Mouse (Mus musculus): ENCODE measurements around the gene Vps16. TPM values are rescaled to one million over a fixed set of nuclear protein-coding genes. Genes with fewer than 3 reads are reported as not detected.

The Vps16 gene
- polyA plus RNA-seq, 1 experiment from 2014 or later = 67.1 TPM

DNA sequence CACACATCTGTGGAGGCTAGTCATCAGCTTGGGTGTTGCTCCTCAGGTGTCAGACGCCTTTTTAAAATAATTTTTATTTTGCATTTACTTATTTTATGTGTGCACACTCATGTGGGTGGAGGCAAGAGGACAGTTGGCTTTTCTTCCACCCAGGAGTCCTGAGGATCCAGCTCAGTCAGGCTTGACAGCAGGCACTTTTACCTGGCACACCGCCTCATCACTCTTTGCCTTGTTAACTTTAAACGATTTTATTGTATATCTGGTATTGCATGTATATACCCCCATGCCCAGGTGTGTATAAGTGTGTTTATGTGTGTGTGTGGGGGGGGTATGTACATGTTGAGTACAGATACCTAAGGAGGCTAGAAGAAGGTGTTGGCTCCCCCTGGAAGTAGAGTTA is 33.7 kb downstream of the Vps16 start:
- ChIA-PET CTCF (interaction anchor here (1.1 kb wide), 1 partner anchor 10 kb away, joined by 3 read pairs; no protein-coding TSS in a partner anchor), POLR2A (no interaction called here)
- H3K27me3 ChIP-seq = no peaks in the 10 kb centered on the region
- TF ChIP-seq CTCF (IDR thresholded peaks at IDR 0.05) = no peak
- in situ Hi-C loops (cut with MboI; ENCODE audit: low pct_unique_long_range_greater_than_20kb) = no loop called here
- ATAC-seq (no peak), DNase-seq (ENCODE audit: low read depth, low spot score) (no peak)

DNA sequence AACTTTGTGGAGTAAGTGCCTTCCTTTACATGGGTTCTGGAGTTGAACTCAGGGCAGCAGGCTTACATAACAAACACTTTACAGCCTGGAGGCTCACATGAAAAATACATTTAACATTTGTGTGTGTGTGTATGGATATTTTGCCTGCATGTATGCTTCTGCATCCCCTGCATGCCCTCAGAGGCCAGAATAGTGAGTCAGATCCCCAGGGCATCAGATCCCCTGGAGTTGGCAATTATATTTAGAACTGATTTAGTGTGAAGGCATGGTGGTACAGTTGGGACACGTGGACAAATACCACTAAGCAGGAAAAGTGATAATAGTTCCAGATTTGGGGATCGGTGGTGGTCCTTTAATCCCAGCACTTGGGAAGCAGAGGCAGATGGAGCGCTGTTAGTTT is 35.4 kb downstream of the Vps16 start:
- in situ Hi-C loops (cut with MboI; ENCODE audit: low pct_unique_long_range_greater_than_20kb) = no loop called here
- DNase-seq (ENCODE audit: low read depth, low spot score) (no peak), ATAC-seq (no peak)
- CTCF ChIA-PET = no interaction called here
- H3K27me3 ChIP-seq = no peaks in the 10 kb centered on the region
- POLR2A ChIA-PET = interaction anchor here (1.5 kb wide), 1 partner anchor 8 kb away, joined by 5 read pairs; no protein-coding TSS in a partner anchor
- TF ChIP-seq CTCF (IDR thresholded peaks at IDR 0.05) = no peak

- in situ Hi-C loops (cut with MboI; ENCODE audit: low pct_unique_long_range_greater_than_20kb) = no loop called here
- no peak for TF ChIP-seq CTCF (IDR thresholded peaks at IDR 0.05)
- ATAC-seq (no peak), DNase-seq (ENCODE audit: low read depth, low spot score) (no peak)
- H3K27me3 ChIP-seq = no peaks in the 10 kb centered on the region
- POLR2A ChIA-PET = no interaction called here
- CTCF ChIA-PET = interaction anchor here (1.3 kb wide), 1 partner anchor 8 kb away, joined by 3 read pairs; no protein-coding TSS in a partner anchor
Measured at GRCm38 (mm10) chr2:130461287-130462071, 37.3 kb downstream of the Vps16 start.

DNA sequence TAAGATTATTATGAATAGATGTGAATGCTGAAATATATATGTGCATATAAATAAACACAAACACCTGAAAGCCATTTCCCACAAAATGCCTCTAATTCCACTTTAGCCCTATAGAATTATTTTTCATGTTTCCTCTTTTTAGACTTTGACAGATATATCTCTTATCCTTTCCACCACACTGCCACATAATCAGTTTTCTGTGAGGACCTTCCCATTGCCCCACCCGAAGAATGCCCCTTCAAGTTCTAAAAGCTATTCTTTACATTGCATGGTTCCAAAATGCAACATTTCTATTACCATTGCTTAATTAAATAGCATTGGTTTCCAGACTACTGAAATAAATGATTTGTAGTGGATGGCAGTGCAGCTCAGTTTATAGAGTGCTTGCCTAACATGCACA is 42.3 kb downstream of the Vps16 start:
- ATAC-seq (no peak), DNase-seq (ENCODE audit: low read depth, low spot score) (no peak)
- no peak for TF ChIP-seq CTCF (IDR thresholded peaks at IDR 0.05)
- no peaks in the 10 kb centered on the region for H3K27me3 ChIP-seq
- CTCF ChIA-PET = no interaction called here
- in situ Hi-C loops (cut with MboI; ENCODE audit: low pct_unique_long_range_greater_than_20kb) = no loop called here
- POLR2A ChIA-PET = no interaction called here

DNA sequence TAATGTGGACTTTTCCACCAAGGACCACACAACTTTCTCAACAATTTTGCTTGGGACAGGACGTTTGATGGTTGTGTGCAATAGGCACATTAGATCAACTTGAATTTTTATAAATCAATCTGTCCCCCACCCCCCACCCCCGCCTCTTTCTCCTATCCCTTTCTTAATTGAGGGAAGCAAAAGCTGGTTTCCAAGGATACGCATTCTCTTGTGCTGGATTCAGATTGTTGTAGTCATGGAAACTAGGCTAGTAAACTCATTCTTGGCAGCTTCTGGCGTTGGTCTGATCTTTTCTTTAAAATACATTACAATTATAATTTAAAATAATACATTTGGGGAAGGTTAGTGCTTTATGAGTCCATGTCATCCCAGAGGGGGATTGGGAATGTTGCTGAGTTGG is 45.2 kb downstream of the Vps16 start:
- CTCF ChIA-PET = interaction anchor here (0.9 to 2.9 kb wide), 6 partner anchors 9 to 63 kb away, joined by 3 to 8 read pairs (median 4); partner anchors contain the start of genes Pced1a and Vps16
- in situ Hi-C loops (cut with MboI; ENCODE audit: low pct_unique_long_range_greater_than_20kb) = no loop called here
- H3K27me3 ChIP-seq = no peaks in the 10 kb centered on the region
- POLR2A ChIA-PET = interaction anchor here (0.6 kb wide), 1 partner anchor 21 kb away, joined by 3 read pairs; no protein-coding TSS in a partner anchor
- no peak for DNase-seq (ENCODE audit: low read depth, low spot score)
- TF ChIP-seq CTCF (IDR thresholded peaks at IDR 0.05) = no peak
- no peak for ATAC-seq

GRCm38 (mm10) chr2:130469935-130470334 is 45.8 kb downstream of the Vps16 start:
- no peaks in the 10 kb centered on the region for H3K27me3 ChIP-seq
- ATAC-seq = no peak
- ChIA-PET CTCF (interaction anchor here (1.2 to 2.9 kb wide), 2 partner anchors 9 to 10 kb away, joined by 3 to 8 read pairs; no protein-coding TSS in a partner anchor), POLR2A (interaction anchor here (0.6 kb wide), 1 partner anchor 20 kb away, joined by 3 read pairs; no protein-coding TSS in a partner anchor)
- no peak for TF ChIP-seq CTCF (IDR thresholded peaks at IDR 0.05)
- in situ Hi-C loops (cut with MboI; ENCODE audit: low pct_unique_long_range_greater_than_20kb) = no loop called here
- DNase-seq (ENCODE audit: low read depth, low spot score) = no peak

DNA sequence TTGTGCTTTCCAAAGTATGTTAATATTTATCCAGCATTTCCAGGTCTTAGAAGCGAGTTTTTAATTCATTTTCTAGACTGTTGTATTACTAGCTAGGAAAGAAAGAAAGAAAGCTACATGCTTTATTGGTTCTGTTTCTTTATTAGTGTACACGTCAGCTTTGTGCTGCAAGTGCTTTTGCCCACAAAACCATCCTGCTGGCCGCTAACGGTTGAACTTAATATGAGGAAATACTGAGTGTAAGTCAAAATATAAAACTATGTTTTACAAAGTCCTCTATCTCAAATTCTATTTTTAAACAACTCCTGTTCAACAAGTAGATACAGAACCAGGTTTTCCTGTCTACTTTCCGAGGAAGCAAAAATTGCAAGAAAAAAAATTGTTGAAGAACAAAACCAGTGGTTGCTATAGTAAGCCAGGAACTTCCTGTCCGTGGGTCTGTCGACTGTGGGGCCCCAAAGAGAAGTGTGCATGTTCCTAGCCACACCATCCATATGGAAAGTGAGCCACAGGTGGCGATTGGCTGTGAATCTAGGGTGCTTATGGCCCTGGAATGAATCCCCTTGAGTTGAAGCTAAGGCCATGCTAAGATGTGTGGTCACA is 48.9 kb downstream of the Vps16 start:
- no peaks in the 10 kb centered on the region for H3K27me3 ChIP-seq
- POLR2A ChIA-PET = no interaction called here
- no peak for TF ChIP-seq CTCF (IDR thresholded peaks at IDR 0.05)
- CTCF ChIA-PET = no interaction called here
- in situ Hi-C loops (cut with MboI; ENCODE audit: low pct_unique_long_range_greater_than_20kb) = no loop called here
- ATAC-seq (no peak), DNase-seq (ENCODE audit: low read depth, low spot score) (no peak)

- POLR2A ChIA-PET = interaction anchor here (0.6 kb wide), 1 partner anchor 201 kb away, joined by 11 read pairs; no protein-coding TSS in a partner anchor
- H3K27me3 ChIP-seq = no peaks in the 10 kb centered on the region
- no peak for DNase-seq (ENCODE audit: low read depth, low spot score)
- ATAC-seq = no peak
- TF ChIP-seq CTCF (IDR thresholded peaks at IDR 0.05) = no peak
- in situ Hi-C loops (cut with MboI; ENCODE audit: low pct_unique_long_range_greater_than_20kb) = no loop called here
- CTCF ChIA-PET = no interaction called here
Measured at GRCm38 (mm10) chr2:130475764-130476163, 51.6 kb downstream of the Vps16 start.

DNA sequence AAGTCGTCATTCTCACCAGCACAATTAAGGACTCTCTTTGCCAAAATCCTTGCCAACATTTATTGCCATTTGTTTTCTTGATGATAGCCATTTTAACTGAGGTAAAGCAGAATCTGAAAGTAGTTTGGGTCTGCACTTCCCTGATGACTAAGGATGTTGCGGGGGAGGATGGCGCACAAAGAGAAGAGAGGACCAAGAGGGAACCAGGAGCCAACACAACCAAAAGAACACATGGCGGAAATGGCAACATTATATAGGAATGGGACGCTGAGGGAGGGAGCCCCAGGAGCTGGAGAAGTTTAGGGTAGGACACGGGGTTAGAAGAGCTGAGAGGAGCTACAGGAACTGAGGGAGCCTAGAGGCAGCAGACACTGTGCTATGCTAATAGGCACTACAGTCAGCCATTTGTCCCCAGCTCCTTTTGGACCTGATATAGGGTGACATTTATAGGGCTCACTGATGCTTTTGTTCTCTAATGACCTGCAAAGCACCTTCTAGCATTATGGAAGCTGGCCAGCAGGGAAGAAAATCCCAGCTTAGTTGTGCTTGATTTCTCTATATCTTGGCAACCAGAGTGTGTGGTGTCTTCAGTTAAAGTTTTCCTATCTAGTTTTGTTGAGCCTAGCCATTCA is 52.6 kb downstream of the Vps16 start:
- DNase-seq (ENCODE audit: low read depth, low spot score) (no peak), ATAC-seq (no peak)
- ChIA-PET CTCF (interaction anchor here (1.4 kb wide), 1 partner anchor 20 kb away, joined by 3 read pairs; no protein-coding TSS in a partner anchor), POLR2A (interaction anchor here (0.6 kb wide), 1 partner anchor 31 kb away, joined by 5 read pairs; no protein-coding TSS in a partner anchor)
- in situ Hi-C loops (cut with MboI; ENCODE audit: low pct_unique_long_range_greater_than_20kb) = no loop called here
- TF ChIP-seq CTCF (IDR thresholded peaks at IDR 0.05) = no peak
- no peaks in the 10 kb centered on the region for H3K27me3 ChIP-seq

DNA sequence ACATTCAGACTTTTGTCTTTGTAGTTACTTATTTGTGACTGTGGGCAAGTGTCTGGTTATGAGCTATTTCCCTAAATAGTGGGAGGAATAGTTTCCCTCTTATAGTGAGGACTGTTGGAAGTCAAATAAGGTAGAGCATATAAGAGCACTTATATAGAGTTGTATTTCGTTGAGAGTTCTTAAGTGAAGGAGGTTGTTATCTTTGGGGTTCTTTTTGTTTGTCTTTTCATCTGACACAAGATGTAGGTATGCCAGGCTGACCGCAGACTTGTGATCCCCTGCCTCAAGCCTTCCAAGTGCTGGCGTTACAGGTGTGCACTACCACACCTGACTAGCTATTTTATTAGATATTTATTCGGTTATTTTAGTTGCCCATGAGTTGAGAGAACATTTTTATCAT is 58.0 kb downstream of the Vps16 start:
- no peak for ATAC-seq
- no peak for TF ChIP-seq CTCF (IDR thresholded peaks at IDR 0.05)
- CTCF ChIA-PET = interaction anchor here (1.3 kb wide), 1 partner anchor 9 kb away, joined by 3 read pairs; no protein-coding TSS in a partner anchor
- in situ Hi-C loops (cut with MboI; ENCODE audit: low pct_unique_long_range_greater_than_20kb) = no loop called here
- H3K27me3 ChIP-seq = no peaks in the 10 kb centered on the region
- POLR2A ChIA-PET = no interaction called here
- DNase-seq (ENCODE audit: low read depth, low spot score) = no peak
